Mouse (Mus musculus) urinary bladder, adult 18-20 months (tissue): ENCODE results near the gene Akap6.

ENCODE experiments used
- DNase-seq, 2 experiments: peaks; one replicate each; pipeline ENCODE4 v3.0.0; 2022; ENCODE audit warnings: low spot score in 2 of 2, mixed read lengths in 2 of 2

Gene Akap6

DNA sequence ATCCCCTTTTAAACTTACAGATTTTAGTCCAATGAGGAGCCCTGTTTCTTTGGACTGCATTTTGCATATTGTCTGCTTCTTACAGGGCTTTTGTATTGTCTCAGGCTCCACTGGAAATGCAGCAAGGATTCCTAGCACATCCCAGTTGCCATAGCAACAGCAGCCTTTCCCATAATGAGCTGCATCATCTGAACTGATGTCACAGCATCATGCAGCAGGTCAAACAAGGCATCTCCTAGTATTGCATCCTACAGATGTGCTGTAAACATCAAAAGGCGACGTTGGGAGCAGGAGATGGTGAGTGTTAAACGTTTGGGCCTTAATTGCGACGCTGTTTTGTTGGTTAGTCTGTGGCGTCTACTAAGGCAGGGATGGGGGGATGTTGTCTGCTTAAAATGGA is at the start of gene Akap6:
Gene Akap6, plus strand, starts transcription at position 238 of the 400 bp plus-strand sequence.
- DNase-seq = no peak

DNA sequence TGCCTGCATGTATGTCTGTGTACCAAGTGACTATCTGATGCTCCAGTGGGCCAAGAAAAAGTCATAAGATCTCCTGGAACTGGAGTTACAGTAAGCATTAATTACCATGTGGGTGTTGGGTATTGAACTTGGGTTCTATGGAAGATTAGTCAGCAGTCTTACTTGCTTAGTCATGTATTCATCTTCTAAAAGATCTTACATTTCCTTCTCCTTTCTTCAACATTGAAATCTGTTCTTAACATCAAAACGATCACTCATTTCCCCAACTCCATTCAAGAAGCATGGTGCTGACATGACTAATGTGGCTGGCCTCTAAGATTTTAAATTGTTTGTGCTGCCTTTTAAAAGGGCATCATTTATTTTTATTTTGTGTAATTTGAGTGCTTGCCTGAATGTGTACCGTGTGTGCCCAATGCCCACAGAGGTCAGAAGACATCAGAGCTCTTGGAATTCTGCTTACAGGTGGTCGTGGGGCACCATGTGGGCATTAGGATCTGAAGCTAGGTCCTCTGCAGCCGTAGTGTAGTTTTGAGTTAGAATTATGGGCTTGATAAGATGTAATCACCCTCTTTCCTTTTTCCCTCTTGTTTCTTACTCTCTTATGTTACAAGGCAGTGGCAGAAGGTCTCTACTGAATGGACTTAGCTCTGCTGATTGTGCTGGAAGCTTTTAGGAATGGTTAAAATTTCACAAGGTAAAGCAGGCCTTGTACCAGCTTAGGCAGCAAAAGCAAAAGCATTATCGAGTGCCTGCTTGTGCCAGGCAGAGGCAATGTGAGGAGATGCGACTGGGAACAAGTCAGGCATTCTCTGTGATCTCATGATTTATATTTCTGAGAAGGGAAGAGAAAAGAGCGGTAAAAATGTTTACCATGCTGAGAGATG is 36.0 kb upstream of the Akap6 start:
- no peak for DNase-seq

DNA sequence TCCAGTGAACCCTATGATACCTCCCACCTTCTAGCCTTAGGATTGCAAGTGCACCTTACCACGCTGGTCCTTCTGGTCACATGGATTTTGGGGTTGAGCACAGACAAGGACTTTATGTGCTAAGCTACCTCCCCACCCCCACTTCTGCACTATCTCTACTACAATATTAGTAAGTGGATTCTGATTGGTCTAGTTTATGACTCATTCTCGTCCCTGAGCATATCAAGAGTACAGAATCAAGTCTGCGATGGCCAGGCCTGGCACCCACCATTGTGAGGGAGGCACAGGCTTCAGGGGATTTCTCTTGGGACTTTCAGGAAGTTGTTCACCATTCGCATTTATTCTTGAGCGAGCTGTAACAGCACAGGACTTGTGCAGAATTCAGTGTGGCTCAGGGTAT is 34.2 kb upstream of the Akap6 start:
- no peak for DNase-seq

DNA sequence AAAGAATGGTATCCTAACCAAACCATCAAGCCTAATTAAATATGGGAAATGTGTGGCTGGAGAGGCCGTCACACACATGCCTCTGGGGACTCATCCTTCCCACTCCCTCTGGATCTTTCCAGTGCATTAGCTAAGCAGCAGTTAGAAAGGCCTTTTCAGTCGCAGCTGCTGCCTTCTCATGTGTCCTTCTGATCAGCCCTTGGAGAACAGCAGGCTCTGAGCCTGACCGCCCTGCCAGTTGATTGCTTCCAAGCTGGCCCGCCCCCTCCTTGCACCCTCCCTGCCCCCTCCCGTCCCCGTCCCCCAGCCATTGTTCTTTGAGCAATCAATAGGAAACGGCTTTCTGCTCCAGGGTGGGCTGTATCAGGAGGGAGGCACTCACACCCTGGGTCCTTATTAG is 27.7 kb upstream of the Akap6 start:
- no peak for DNase-seq

DNA sequence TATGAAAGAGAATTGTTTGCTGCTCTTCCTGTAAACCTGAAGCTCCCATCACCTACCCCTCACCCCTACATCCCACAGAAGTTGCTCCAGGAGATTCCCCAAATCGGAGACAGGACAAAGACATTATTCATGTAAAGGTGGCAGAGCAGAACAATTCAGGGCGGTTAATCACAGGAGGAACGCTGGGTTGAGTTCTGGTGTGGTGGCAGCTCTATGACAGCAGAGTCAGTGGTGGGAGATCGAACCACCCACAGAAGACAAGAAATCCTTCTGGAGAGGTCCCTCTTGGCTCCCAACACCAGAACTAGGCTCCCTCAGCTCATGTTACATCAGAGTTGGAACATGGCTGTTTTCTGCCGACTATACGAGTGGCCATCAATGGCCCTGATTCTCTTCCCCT is 27.2 kb upstream of the Akap6 start:
- DNase-seq = no peak

DNA sequence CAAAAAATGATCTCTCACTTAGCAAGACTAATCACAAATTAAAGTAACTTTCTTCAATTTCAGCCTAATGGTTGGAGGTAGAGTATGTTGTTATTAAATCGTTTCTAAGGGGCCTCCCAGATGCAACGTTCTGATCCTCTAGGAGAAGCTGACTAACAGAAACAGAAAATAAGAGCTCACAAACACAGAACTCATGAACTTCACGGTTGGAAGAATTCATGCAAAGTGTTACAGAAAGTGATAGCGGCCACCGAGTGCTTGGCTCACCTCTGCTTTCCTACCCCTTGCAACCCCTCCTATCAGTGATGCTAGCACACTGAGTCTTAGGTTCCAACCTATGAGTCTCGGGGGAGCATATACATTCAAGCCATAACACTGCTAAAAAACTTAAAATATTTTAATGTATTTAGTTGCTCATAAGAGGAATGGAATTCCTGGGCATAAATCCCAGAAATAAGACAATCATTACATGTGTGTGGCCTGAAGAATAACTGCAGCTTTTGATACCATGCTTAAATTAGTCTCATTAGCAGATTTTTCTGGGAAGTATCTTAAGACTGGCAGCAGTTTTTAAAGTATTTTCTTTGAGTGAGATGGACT is 25.7 kb upstream of the Akap6 start:
- DNase-seq = no peak

DNA sequence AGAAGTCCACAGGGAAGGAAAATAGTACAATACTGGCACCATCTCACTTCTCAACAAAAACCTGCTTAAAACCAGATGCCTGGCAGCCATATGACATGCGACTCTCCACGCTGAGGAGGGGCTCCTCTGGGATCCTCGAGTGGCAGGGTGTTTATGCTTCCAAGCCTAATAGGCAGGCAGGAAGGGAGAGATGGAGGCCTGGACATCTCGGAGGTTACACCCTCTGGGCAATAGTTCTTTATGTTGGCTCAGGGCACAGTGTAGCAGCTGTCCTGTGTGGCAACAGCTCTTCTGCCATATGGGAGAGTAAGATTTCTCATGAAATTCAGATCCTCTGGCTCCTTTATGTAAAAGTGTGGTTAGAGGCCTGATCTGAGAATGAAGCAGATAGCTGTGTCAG is 24.2 kb upstream of the Akap6 start:
- no peak for DNase-seq

DNA sequence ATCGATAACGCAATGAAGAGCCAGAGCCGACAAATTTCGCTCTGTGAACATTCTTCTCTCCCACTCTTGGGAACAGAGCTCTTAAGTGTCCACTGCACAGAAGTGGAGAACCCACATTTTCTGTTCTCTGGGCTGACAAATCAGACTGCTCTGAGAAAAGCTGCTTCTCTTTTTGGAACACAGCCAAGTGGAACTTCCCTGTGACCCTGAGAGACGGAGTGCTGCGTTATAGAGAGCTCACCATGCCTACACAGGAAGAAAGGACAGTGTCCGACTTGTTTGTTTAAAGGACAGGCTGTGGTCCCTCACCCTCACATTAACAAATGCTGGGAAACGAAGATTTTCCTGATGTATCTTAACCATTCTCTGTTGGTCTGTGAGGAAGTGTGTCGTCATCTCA is 11.8 kb upstream of the Akap6 start:
- DNase-seq = no peak

DNA sequence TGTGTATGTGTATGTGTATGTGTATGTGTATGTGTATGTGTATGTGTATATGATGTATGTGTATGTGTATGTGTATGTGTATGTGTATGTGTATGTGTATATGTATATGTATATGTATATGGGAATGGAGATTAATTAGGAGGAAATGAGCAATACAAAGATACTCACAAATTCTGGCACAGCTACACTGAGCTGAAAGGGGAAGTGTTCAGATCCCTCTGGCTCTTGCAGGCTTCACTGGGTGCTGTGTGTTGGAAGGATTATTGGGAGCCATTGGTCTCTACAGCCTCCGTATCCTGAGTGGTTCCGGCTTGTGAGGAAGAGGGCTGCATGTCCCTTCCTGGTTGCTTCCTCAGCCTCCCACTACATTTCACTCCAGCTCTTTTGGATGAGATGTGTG is 10.5 kb upstream of the Akap6 start:
- DNase-seq = no peak

DNA sequence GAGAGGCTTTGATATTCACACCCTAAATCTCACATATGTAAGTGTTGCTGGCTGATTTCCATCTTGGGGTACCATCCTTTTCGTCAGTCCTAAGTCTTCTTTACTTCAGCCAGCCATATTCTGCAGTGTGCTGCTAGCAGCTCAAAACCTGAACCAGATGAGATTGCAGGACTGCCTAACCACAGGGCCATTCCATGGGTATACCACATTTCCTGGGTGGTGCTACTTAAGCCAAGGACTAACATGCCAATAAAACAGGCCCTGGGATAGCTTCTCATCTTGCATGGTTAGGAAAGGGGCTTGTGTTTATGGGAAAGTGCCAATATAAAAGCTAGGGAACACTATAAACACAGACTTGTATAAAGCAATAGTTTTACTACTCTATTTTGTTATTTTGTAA is 7.6 kb upstream of the Akap6 start:
- DNase-seq = no peak

DNA sequence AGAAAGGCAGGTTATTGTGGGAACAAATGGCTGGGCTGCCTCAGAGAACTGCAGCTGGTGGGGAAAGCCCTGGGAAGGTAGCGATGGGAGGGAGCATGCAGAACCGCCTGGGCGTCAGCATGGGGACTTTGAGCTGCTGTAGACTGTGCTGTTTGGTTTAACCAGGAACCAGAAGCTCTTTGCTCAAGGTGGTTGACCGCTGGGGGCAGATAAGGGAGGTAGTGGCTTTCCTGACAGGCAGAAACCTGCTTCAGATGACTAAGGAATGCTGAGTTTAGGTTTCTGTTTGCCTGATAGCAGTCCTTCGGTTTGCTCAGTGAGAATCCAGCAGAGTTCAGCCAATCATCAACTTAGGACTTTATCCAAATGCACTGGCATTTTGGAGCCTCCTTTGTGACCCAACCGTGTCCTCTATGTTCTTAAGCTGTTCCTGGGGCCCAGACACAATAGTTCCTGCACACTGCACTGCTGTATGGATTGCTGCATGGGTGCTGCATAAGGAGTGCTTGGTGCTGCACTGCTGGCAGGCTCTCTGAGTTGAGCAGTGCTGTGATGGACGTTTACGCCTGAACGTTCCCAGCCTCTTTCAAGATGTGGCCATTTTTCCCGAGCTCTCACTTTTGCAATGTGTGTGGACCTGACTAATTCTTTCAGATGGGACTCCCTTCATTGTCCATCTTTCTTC is 6.8 kb upstream of the Akap6 start:
- DNase-seq = peak in 1 of 2 experiments; percentile 74

DNA sequence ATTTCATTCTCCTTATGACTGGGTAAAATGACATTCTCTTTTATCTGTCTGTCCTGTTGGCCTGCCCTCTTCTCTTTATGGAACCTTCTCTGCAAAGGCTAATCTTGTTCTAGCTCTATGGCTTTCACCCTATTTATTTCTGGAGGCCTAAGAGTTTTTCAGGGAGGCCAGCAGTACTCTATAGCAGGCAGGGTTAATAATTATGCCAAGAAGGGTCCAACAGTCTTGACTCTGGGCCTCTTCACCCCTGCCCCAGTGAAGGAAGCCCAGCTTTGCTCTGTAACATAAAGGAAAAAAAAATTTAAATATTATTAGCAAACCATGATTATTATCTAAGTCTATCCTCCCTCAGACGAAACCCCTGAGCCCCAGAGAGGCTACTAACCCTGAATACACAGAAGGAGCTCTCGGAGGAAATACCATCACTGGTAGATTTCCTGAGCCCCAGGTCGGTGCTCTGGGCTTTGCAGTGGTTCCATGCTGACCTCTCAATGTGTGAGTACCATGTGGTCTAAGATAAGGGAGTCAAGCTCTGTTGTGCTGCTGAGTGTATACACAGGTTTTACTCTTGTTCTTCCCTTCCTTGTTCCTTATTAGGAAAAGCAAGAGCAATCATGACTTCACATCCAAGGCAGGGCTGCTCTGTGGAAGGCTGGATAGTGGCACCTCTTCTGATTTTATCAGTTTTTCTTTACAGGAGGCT is 1.6 kb upstream of the Akap6 start:
- no peak for DNase-seq

DNA sequence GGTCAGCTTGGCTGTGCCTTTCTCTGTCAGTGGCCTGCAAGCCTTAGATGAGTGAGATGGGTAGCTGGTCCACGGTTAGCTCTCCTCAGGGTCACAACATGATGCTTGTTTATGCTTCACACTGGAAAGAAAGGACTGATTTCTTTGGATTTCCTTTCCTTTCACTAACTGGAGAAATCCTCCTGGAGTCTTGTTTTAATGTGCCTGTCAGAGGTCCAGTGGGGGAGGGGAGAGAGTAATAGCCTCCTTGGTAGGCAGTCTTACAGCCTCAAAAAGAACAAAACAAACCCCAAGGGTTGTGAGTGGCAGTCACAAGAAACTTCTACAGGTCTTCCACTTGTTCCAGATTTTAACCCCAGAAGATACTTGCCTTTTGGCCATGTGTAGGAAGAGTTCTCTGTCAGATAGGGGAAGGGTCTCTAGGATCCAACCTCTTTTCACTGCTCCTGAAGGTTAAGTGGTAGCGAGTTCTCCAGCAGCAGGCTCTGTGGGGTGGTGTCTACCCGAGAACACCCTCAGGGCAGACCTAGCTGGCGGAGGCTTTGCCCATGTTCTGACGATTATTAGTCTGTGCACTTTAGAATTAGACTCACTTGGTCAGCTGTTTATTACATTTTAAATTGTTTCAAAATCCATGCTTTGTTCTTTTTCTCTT is 780 bp upstream of the Akap6 start:
- DNase-seq = no peak

DNA sequence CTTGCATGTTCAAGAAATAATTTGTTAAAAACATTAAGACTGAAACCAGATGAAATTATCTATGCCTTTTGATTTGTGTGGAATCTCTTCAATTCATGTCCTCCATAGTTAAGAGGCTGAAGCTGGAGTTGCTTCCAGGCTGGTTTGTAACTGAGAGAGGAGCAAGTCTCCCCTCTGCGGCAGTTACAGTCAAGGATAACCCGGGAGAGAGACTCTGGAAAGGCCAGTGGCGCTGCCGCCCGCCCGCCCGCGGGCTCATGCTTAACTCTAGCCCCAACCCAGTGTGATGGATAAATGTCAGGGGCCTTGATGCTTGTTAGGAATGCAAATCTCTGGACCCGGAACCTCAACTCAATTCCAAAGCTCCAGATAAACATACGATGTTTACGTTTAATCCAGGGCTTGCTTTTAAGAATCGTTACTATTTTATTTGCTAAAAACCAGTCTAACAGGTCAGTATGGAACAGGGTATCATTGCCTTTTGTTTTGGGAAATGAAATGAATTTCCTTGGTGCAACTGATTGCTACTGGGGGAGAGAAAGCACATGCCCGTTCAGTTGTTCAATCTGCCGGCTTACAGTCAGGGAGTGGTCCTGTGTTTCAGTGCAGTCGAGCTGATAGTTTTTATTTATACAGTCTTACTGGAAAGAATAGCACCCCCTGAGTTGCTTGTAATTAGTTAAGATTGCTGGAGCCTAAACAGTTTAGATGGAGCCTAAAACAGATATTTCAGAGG is 946 bp downstream of the Akap6 start:
- DNase-seq = no peak

DNA sequence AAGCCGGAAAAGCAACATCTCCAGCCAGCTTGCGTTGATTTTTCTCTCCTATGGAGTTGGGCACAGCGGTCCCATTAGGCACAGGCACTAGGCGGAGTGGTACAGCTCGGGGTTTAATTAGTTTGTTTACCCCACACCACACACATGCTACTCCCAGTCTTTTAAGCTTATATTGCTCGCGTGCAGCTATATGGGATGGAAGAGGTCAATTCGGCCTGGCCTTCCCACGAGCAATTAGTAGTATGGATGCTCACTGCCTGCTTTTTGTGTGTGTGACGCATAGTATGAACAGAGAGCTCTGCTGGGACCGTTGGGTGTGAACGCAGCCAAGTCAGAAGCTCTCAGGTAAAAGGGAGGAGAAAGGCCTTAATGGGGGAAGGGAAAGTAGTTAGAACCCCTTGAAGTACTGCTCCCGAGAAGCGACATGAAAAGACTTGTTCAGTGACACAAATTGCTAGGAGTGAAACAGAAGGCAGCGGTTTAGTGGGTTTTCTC is 1.6 kb downstream of the Akap6 start:
- peak in 1 of 2 experiments; percentile 6 for DNase-seq

DNA sequence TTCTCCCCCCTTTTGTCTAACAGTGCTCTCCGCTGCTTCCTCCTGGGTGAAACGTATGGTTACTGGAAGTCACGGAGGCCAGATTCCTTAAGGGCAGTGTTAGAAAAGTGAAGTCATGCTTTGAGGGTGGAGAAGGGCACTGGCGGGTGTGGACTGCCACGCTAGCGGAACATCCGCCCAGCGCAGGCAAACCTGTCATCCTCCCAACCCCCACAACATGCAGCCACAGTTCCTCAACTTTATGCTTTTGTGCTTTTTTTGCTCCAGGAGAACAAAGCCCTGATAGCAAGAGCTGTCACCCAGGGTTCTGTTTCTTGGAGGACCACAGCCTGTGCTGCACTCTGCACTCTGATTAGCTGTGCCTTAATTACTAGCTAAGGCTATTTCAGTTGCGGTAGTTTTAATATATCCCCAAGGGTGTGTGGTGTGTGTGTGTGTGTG is 2.0 kb downstream of the Akap6 start:
- DNase-seq = peak in 1 of 2 experiments; percentile 24

DNA sequence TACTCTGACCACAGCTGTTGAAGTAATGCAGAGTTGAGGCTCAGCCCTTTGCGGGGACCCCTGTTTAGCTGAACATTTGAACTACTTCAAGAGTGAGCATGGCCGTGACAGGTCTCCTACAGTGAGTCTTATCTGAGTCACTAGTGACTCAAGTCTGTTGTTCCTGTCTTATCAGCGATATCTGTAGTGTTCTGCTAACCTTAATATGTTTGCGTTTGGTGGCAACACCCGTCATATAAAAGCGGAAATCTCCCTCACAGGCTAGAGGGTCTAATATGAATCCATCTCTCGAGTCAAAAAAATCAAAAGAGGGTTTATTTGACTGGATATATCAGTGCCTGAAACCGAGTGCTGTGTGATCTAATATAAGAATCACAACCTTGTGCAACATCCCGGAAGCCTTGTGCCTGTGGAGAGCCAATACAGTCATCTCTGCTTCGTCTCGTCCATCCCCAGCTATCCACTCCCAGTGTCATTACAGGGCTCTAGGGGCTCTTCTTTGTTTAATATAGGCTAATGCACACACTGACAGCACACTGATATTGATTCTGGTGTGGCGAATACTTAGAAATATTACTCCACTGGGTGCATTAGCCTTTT is 3.3 kb downstream of the Akap6 start:
- peak in 1 of 2 experiments; percentile 24 for DNase-seq

DNA sequence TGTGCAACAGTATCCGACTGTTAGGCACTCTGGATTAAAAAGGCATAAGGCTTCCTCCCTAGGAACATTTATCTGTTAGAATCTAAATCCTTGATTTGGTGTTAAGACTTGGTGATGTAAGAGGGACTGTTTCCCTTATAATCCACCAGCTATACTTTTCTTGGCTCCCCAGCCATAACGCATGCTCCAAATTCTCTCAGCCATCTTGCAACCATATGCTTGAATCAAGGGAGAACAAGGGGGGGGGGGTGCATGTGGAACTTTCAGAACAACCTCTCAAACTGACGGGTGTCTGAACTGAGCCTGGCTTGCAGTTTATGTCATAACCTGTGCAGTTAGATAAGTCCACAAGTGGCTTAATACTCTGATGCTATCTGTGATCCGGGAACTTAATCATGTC is 4.9 kb downstream of the Akap6 start:
- no peak for DNase-seq

DNA sequence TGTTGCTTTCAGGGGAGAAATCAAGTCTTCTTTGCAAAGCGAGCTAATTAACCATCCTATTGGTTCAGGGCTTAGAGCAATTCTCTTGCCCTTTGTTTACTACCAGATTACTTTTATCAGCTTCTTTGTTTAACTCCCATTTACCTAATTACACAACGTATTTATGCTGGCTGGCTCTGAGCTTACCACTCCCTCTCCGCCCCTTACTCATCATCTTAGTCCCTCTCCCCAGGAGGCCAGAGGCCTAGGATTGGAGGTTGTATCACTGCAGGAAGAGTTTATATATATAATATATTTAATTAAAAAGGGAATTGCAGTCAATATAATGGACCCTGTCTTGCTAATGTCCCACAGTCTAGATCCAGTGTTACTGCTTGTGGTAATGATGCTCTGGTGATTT is 5.6 kb downstream of the Akap6 start:
- no peak for DNase-seq

DNA sequence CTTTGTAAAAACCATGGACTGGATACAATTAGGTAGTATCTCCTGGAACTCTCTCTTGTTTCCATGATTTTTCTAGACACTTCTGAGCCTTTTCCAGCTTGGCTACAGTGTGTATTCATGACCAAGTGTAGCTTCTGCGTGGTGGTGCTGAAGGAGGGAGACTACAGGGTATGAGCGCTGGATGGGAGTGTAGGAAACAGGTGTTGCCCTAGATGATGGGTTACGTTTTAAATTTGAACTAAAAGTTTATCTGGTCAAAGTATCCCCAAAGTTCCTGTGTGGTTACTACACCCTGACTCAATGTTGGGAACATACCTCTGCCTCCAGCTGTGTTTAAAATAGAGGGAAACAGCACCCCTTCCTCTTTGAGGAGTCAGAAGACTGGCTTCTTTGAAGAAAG is 12.2 kb downstream of the Akap6 start:
- no peak for DNase-seq
